ENCODE assay signal across 13 mouse cellular contexts in genomic region chr5:104470981-104471391, GRCm38 (mm10). TPM values are rescaled to one million over a fixed set of nuclear protein-coding genes. Genes with fewer than 3 reads are reported as not detected.
DNase-seq lines count a peak whose midpoint lies in the region; ATAC-seq and TF ChIP-seq lines count a peak whose summit lies in the region.
"Had no signal": no experiment of that assay in that cellular context is flagged by ENCODE, and none has a peak within 500 bp of the region (broad histone marks: within the 10 kb centered on the region; RNA-seq: fewer than 3 reads in every experiment).

No protein-coding gene starts in this region.

- no peaks in the 10 kb centered on the region for H3K79me2 ChIP-seq in liver, adult 2 months (ENCODE audit: control insufficient read depth, insufficient read depth, low read length)

- no peak for TF ChIP-seq POLR2A in liver, adult 2 months (IDR thresholded peaks at IDR 0.05; ENCODE audit: extremely low read depth, insufficient read depth, low read length)
- no peak for TF ChIP-seq POLR2A in kidney, adult 2 months (IDR thresholded peaks at IDR 0.05; ENCODE audit: low read depth, low read length)
- no peak for TF ChIP-seq POLR2A in thymus, adult 2 months (IDR thresholded peaks at IDR 0.05; ENCODE audit: control insufficient read depth, extremely low read depth, insufficient read depth, low read length, poor library complexity)

- H3K9me3 ChIP-seq in forebrain, embryonic 14.5 days (replicated peaks; ENCODE audit: control insufficient read depth, low read length) = no peaks in the 10 kb centered on the region
- no peaks in the 10 kb centered on the region for H3K9me3 ChIP-seq in forebrain, embryonic 12.5 days
- no peaks in the 10 kb centered on the region for H3K9me3 ChIP-seq in liver, postnatal 0 days (ENCODE audit: low read length)
- H3K9me3 ChIP-seq: heart, embryonic 15.5 days; hindbrain, embryonic 15.5 days; midbrain, embryonic 12.5 days had no signal

- WGBS in forebrain, embryonic 14.5 days = 67% methylated on average over 5 of the region's 5 CpGs
- WGBS in forebrain, embryonic 12.5 days = 94% methylated on average over 5 of the region's 5 CpGs
- WGBS in liver, adult 2 months = 34% methylated on average over 5 of the region's 5 CpGs
- WGBS in liver, postnatal 0 days (ENCODE audit: insufficient replicate concordance) = 78% methylated on average over 5 of the region's 5 CpGs
- WGBS in kidney, adult 2 months = 31% methylated on average over 5 of the region's 5 CpGs
- WGBS in thymus, adult 2 months = 92% methylated on average over 5 of the region's 5 CpGs

- H3K4me2 ChIP-seq in forebrain, embryonic 14.5 days (ENCODE audit: low read length) = no peak overlapping the region
- no peak overlapping the region for H3K4me2 ChIP-seq in forebrain, embryonic 12.5 days
- H3K4me2 ChIP-seq in liver, postnatal 0 days (ENCODE audit: low read depth, low read length) = no peak overlapping the region
- H3K4me2 ChIP-seq: heart, embryonic 15.5 days; hindbrain, embryonic 15.5 days; liver, embryonic 11.5 days; midbrain, embryonic 12.5 days had no signal

- no peaks in the 10 kb centered on the region for H3K27me3 ChIP-seq in forebrain, embryonic 14.5 days (replicated peaks; ENCODE audit: control insufficient read depth, insufficient read depth, low read length)
- no peaks in the 10 kb centered on the region for H3K27me3 ChIP-seq in forebrain, embryonic 12.5 days
- no peaks in the 10 kb centered on the region for H3K27me3 ChIP-seq in liver, adult 2 months (ENCODE audit: control insufficient read depth, insufficient read depth, low read length)
- no peaks in the 10 kb centered on the region for H3K27me3 ChIP-seq in liver, postnatal 0 days (ENCODE audit: insufficient read depth, low read length)
- H3K27me3 ChIP-seq in kidney, adult 2 months (replicated peaks; ENCODE audit: control insufficient read depth, insufficient read depth, low read length) = no peaks in the 10 kb centered on the region
- H3K27me3 ChIP-seq in thymus, adult 2 months (ENCODE audit: control insufficient read depth, insufficient read depth, low read length) = no peaks in the 10 kb centered on the region
- H3K27me3 ChIP-seq: heart, embryonic 15.5 days; hindbrain, embryonic 15.5 days; midbrain, embryonic 12.5 days had no signal

- no peak; the same call in 1 of the 2 replicates for ATAC-seq in forebrain, embryonic 14.5 days
- no peak for ATAC-seq in forebrain, embryonic 12.5 days (ENCODE audit: low FRiP score)
- ATAC-seq in liver, postnatal 0 days = no peak

- TF ChIP-seq CTCF in liver, adult 2 months (IDR thresholded peaks at IDR 0.05; ENCODE audit: low read depth, low read length) = no peak
- no peak for TF ChIP-seq CTCF in liver, postnatal 0 days (IDR thresholded peaks at IDR 0.05; ENCODE audit: low read depth)
- no peak for TF ChIP-seq CTCF in kidney, adult 2 months (conservative IDR thresholded peaks at IDR 0.05; ENCODE audit: insufficient read depth, insufficient read length, low read depth, low read length)
- TF ChIP-seq CTCF in thymus, adult 2 months (IDR thresholded peaks at IDR 0.05; ENCODE audit: borderline replicate concordance, control insufficient read depth, extremely low read depth, insufficient read depth, low read length, poor library complexity) = no peak

- peak overlapping the region; percentile 30; the same call in 1 of the 2 replicates for H3K27ac ChIP-seq in forebrain, embryonic 14.5 days (ENCODE audit: low read depth, low read length)
- H3K27ac ChIP-seq in forebrain, embryonic 12.5 days = no peak overlapping the region
- H3K27ac ChIP-seq in liver, adult 2 months (replicated peaks; ENCODE audit: insufficient read depth, low read depth, low read length) = no peak overlapping the region
- no peak overlapping the region for H3K27ac ChIP-seq in liver, postnatal 0 days (ENCODE audit: low read depth)
- peak overlapping the region; percentile 82 for H3K27ac ChIP-seq in kidney, adult 2 months (ENCODE audit: insufficient read depth, low read depth, low read length)
- no peak overlapping the region for H3K27ac ChIP-seq in thymus, adult 2 months (ENCODE audit: control insufficient read depth, insufficient read depth, low read length)
- H3K27ac ChIP-seq: heart, embryonic 15.5 days; hindbrain, embryonic 15.5 days; midbrain, embryonic 12.5 days had no signal

- TF ChIP-seq EP300 in liver, postnatal 0 days (IDR thresholded peaks at IDR 0.05; ENCODE audit: low read depth) = no peak

- H3K36me3 ChIP-seq in forebrain, embryonic 14.5 days (ENCODE audit: control insufficient read depth, insufficient read depth, low read length) = peaks cover 41% of the 10 kb centered on the region
- peaks cover 50% of the 10 kb centered on the region for H3K36me3 ChIP-seq in forebrain, embryonic 12.5 days (replicated peaks)
- H3K36me3 ChIP-seq in liver, adult 2 months (ENCODE audit: control insufficient read depth, insufficient read depth, low read length) = peaks cover 19% of the 10 kb centered on the region
- peaks cover 4% of the 10 kb centered on the region; the same call in 1 of the 2 replicates for H3K36me3 ChIP-seq in liver, postnatal 0 days (replicated peaks; ENCODE audit: insufficient read depth, low read length)
- peaks cover 10% of the 10 kb centered on the region for H3K36me3 ChIP-seq in kidney, adult 2 months (ENCODE audit: control insufficient read depth, insufficient read depth, low read length)
- H3K36me3 ChIP-seq in thymus, adult 2 months (ENCODE audit: control insufficient read depth, insufficient read depth, low read length) = no peaks in the 10 kb centered on the region

- H3K4me3 ChIP-seq in forebrain, embryonic 14.5 days (ENCODE audit: low read depth, low read length) = no peak overlapping the region
- no peak overlapping the region for H3K4me3 ChIP-seq in forebrain, embryonic 12.5 days (replicated peaks)
- no peak overlapping the region for H3K4me3 ChIP-seq in liver, adult 2 months (ENCODE audit: insufficient read depth, low read depth, low read length)
- no peak overlapping the region for H3K4me3 ChIP-seq in liver, postnatal 0 days (ENCODE audit: low read depth, low read length)
- H3K4me3 ChIP-seq in kidney, adult 2 months (ENCODE audit: insufficient read depth, low read depth, low read length) = no peak overlapping the region
- no peak overlapping the region for H3K4me3 ChIP-seq in thymus, adult 2 months (ENCODE audit: control insufficient read depth, insufficient read depth, low read length)
- H3K4me3 ChIP-seq: heart, embryonic 15.5 days; hindbrain, embryonic 15.5 days; midbrain, embryonic 12.5 days had no signal

- H3K9ac ChIP-seq in forebrain, embryonic 14.5 days (ENCODE audit: low read length) = no peak overlapping the region
- H3K9ac ChIP-seq in forebrain, embryonic 12.5 days = no peak overlapping the region
- H3K9ac ChIP-seq in liver, adult 2 months (ENCODE audit: low read depth, low read length) = no peak overlapping the region
- no peak overlapping the region for H3K9ac ChIP-seq in liver, postnatal 0 days (replicated peaks)
- H3K9ac ChIP-seq: heart, embryonic 15.5 days; hindbrain, embryonic 15.5 days; midbrain, embryonic 12.5 days had no signal

- no peaks in the 10 kb centered on the region for H3K4me1 ChIP-seq in forebrain, embryonic 14.5 days (ENCODE audit: control insufficient read depth, insufficient read depth, low read length)
- no peaks in the 10 kb centered on the region for H3K4me1 ChIP-seq in forebrain, embryonic 12.5 days
- no peaks in the 10 kb centered on the region; the same call in none of the 2 replicates for H3K4me1 ChIP-seq in liver, adult 2 months (ENCODE audit: control insufficient read depth, insufficient read depth, low read length)
- H3K4me1 ChIP-seq in liver, postnatal 0 days (ENCODE audit: insufficient read depth) = no peaks in the 10 kb centered on the region
- H3K4me1 ChIP-seq in kidney, adult 2 months (ENCODE audit: control insufficient read depth, insufficient read depth, low read length) = peaks cover 14% of the 10 kb centered on the region; the same call in 1 of the 2 replicates
- H3K4me1 ChIP-seq in thymus, adult 2 months (replicated peaks; ENCODE audit: control insufficient read depth, insufficient read depth, low read length) = no peaks in the 10 kb centered on the region
- H3K4me1 ChIP-seq: heart, embryonic 15.5 days; hindbrain, embryonic 15.5 days; midbrain, embryonic 12.5 days had no signal

- peak; percentile 41 for DNase-seq in forebrain, embryonic 14.5 days (ENCODE audit: low spot score)
- DNase-seq in liver, adult 2 months (ENCODE audit: extremely low read depth, low read depth, low spot score) = peak; percentile 82
- DNase-seq in liver, postnatal 0 days = no peak
- DNase-seq in kidney, adult 2 months = peak; percentile 92
- DNase-seq in kidney, postnatal 36 days = peak; percentile 55 to 85
- no peak for DNase-seq in thymus, adult 2 months
- DNase-seq: gastrocnemius, postnatal 25 days; lung, postnatal 10 days had no signal

RNA-seq across cellular contexts. Expression of gene Pkd2, which starts 11.7 kb away (rescaled TPM):
- 6.3 and 7.3 TPM in 2 replicates for polyA plus RNA-seq in forebrain, embryonic 14.5 days (2014; fragmentation: Nextera tagmentation; extraction: Ambion mirVana)
- polyA plus RNA-seq in forebrain, embryonic 12.5 days (2016; fragmentation: Nextera tagmentation; extraction: Ambion mirVana) = 12.5 and 14.4 TPM in 2 replicates
- 11.1 and 11.2 TPM in 2 replicates for total RNA-seq in liver, adult 2 months (2014; rRNA removed)
- polyA plus RNA-seq in liver, adult 2 months (2012; rRNA removed) = 5.7 and 5.8 TPM in 2 replicates
- 0.95 and 0.97 TPM in 2 replicates for polyA plus RNA-seq in liver, postnatal 0 days (2015; fragmentation: Nextera tagmentation; extraction: Ambion mirVana)
- 56.8 and 59.3 TPM in 2 replicates for polyA plus RNA-seq in kidney, adult 2 months (2012; rRNA removed)
- polyA plus RNA-seq in thymus, adult 2 months (2012; rRNA removed) = 4.2 and 4.3 TPM in 2 replicates

RNA-seq across cellular contexts. Expression of gene Spp1, which starts 36.1 kb away (rescaled TPM):
- polyA plus RNA-seq in forebrain, embryonic 14.5 days (2014; fragmentation: Nextera tagmentation; extraction: Ambion mirVana) = 11.6 and 17.0 TPM in 2 replicates
- 2.2 and 3.8 TPM in 2 replicates for polyA plus RNA-seq in forebrain, embryonic 12.5 days (2016; fragmentation: Nextera tagmentation; extraction: Ambion mirVana)
- 29.8 and 39.8 TPM in 2 replicates for total RNA-seq in liver, adult 2 months (2014; rRNA removed)
- polyA plus RNA-seq in liver, adult 2 months (2012; rRNA removed) = 16.7 and 19.3 TPM in 2 replicates
- polyA plus RNA-seq in liver, postnatal 0 days (2015; fragmentation: Nextera tagmentation; extraction: Ambion mirVana) = 73.9 and 103 TPM in 2 replicates
- 1,966 and 1,980 TPM in 2 replicates for polyA plus RNA-seq in kidney, adult 2 months (2012; rRNA removed)
- polyA plus RNA-seq in thymus, adult 2 months (2012; rRNA removed) = 3.2 and 5.1 TPM in 2 replicates

RNA-seq across cellular contexts. Expression of gene BC005561, which starts 37.2 kb away (rescaled TPM):
- polyA plus RNA-seq in forebrain, embryonic 14.5 days (2014; fragmentation: Nextera tagmentation; extraction: Ambion mirVana) = 9.6 and 10.6 TPM in 2 replicates
- polyA plus RNA-seq in forebrain, embryonic 12.5 days (2016; fragmentation: Nextera tagmentation; extraction: Ambion mirVana) = 17.2 and 17.5 TPM in 2 replicates
- total RNA-seq in liver, adult 2 months (2014; rRNA removed) = 6.7 and 7.5 TPM in 2 replicates
- 1.1 and 1.4 TPM in 2 replicates for polyA plus RNA-seq in liver, adult 2 months (2012; rRNA removed)
- 2.6 and 3.0 TPM in 2 replicates for polyA plus RNA-seq in liver, postnatal 0 days (2015; fragmentation: Nextera tagmentation; extraction: Ambion mirVana)
- 1.1 and 1.4 TPM in 2 replicates for polyA plus RNA-seq in kidney, adult 2 months (2012; rRNA removed)
- polyA plus RNA-seq in thymus, adult 2 months (2012; rRNA removed) = 1.6 and 2.2 TPM in 2 replicates

Comparison
In these comparisons a context has a peak if more than half of its experiments do, and no peak if none do; other contexts are left out.
1. DNase-seq: peak in forebrain, embryonic 14.5 days (single experiment), liver, adult 2 months (single experiment), kidney, adult 2 months (single experiment) and kidney, postnatal 36 days (2 of 2); none in liver, postnatal 0 days (single experiment) and thymus, adult 2 months (single experiment).
2. H3K27ac ChIP-seq: peak in forebrain, embryonic 14.5 days (single experiment) and kidney, adult 2 months (single experiment); none in forebrain, embryonic 12.5 days (single experiment), liver, adult 2 months (single experiment), liver, postnatal 0 days (single experiment) and thymus, adult 2 months (single experiment).
3. RNA of gene Spp1, which starts 36.1 kb away (polyA plus RNA-seq): 1,966 to 1,980 TPM in kidney, adult 2 months; 73.9 to 103 TPM in liver, postnatal 0 days, 11.6 to 17.0 TPM in forebrain, embryonic 14.5 days, 16.7 to 19.3 TPM in liver, adult 2 months, 3.2 to 5.1 TPM in thymus, adult 2 months and 2.2 to 3.8 TPM in forebrain, embryonic 12.5 days; every median in the first group is over 10 times any median in the second.